In the genomic region with DNA sequence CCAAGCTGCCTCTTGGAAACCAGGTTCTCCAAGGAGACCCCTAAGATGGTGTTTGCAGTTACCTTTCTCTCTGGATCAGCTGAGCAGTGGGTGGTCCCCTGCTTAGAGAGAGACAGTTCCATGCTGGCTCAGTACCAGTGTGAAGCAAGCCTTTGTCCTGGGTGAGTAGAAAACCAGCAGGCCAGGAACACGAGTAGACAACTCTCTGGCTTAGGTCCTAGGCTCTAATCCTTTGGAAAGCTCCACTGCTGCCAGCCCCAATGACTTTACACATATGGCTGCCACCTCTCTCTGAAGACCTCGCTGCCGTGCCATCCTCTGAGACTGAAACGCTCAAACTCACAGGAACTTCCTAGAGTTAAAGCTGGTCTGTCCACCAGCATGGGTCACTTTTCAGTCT, we compare ENCODE assay signal across 15 mouse cellular contexts.
"Had no signal": no experiment of that assay in that cellular context is flagged by ENCODE, and none has a peak within 500 bp of the region (broad histone marks: within the 10 kb centered on the region; RNA-seq: fewer than 3 reads in every experiment).

No protein-coding gene starts in this region.

- H3K9ac ChIP-seq: limb, embryonic 12.5 days; limb, embryonic 15.5 days; liver, embryonic 14.5 days; liver, postnatal 0 days; midbrain, embryonic 13.5 days had no signal

- H3K4me2 ChIP-seq: limb, embryonic 12.5 days; limb, embryonic 15.5 days; liver, embryonic 11.5 days; midbrain, embryonic 13.5 days had no signal

- H3K27ac ChIP-seq: limb, embryonic 12.5 days; limb, embryonic 15.5 days; liver, embryonic 14.5 days; macrophage; midbrain, embryonic 13.5 days had no signal

- ATAC-seq: liver, postnatal 0 days; midbrain, embryonic 13.5 days; midbrain, embryonic 16.5 days had no signal

- H3K36me3 ChIP-seq: limb, embryonic 12.5 days; limb, embryonic 15.5 days; midbrain, embryonic 13.5 days had no signal

- H3K4me3 ChIP-seq: limb, embryonic 12.5 days; limb, embryonic 15.5 days; midbrain, embryonic 13.5 days had no signal

- DNase-seq: kidney, adult 9 months; kidney, postnatal 14 days; kidney, postnatal 4 days; left cerebral cortex, postnatal 4 days; liver, postnatal 0 days; lung, postnatal 14 days; thymus, adult 18-20 months; thymus, postnatal 36 days had no signal

- H3K27me3 ChIP-seq: limb, embryonic 15.5 days had no signal

- H3K9me3 ChIP-seq: limb, embryonic 12.5 days; limb, embryonic 15.5 days; midbrain, embryonic 13.5 days had no signal

- H3K4me1 ChIP-seq: limb, embryonic 15.5 days had no signal
